ENCODE assay signal across 1 mouse cellular context in the genomic region with DNA sequence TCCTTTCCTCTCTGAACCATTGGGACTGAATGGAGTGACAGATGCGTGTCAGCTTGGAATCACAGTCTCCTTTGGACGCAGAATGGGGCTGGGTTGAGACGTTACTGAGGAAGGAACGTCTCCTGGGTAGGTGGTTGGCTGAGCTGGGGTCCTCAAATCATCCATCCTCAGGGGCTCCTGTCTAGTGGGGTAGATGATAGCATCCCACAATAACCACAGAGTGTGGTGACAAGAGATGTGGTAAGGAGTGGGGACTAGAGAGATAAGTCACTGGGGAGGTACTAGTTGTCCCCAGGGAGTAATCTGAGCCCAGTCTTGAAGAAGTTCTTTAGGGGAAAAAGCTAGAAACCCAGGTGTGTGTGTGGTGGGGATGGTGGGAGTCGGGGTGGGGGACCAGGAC.
TF ChIP-seq lines count a peak whose summit lies in the region.

No protein-coding gene starts in this region.

TF ChIP-seq in MEL, 35 proteins besides CTCF, POLR2A, EP300 and RAD21:
- TF ChIP-seq TAL1 (IDR thresholded peaks at IDR 0.05; ENCODE audit: low read length) (peak; percentile 71), MEF2A (IDR thresholded peaks at IDR 0.05; ENCODE audit: extremely low read depth, insufficient replicate concordance, low read depth, low read length, poor library complexity, severe bottlenecking) (no peak), TCF12 (IDR thresholded peaks at IDR 0.05; ENCODE audit: low read depth, low read length) (peak; percentile 55; the same call in 1 of the 2 replicates), RCOR1 (IDR thresholded peaks at IDR 0.05; ENCODE audit: low read depth, low read length) (peak; percentile 85), GATA1 (IDR thresholded peaks at IDR 0.05; ENCODE audit: low read depth, low read length) (peak; percentile 71)
